Mouse (Mus musculus) 3134 (cell line): ENCODE measurements around the gene Hcrtr1.
A peak's percentile ranks its signal among the peaks of the same experiment; 100 is the strongest.

Experiments used
- DNase-seq: peaks from one replicate; pipeline ENCODE4 v3.0.0-alpha.2; 2011; ENCODE audit warnings: low spot score; ENCODE audit not compliant: insufficient read length; ENCODE audit errors: extremely low read depth

Hcrtr1 gene

GRCm38 (mm10) chr4:130081345-130082190, 57.6 kb downstream of the Hcrtr1 start:
- DNase-seq, result peak; percentile 78
